Mouse (Mus musculus) layer of hippocampus, adult 9-11 months (tissue): ENCODE measurements at regions not wholly inside any gene's neighbourhood (a gene's known extent, or its start where the extent isn't known, plus 50 kb on each side); places are given as distances from the start of the nearest gene placed in this dataset.

Experiments
- DNase-seq: peaks from one replicate; pipeline ENCODE4 v3.0.0; 2022

- DNase-seq = peak; percentile 89
Measured at GRCm38 (mm10) chr10:66864161-66864862, 231.6 kb upstream of the Jmjd1c start.

DNA sequence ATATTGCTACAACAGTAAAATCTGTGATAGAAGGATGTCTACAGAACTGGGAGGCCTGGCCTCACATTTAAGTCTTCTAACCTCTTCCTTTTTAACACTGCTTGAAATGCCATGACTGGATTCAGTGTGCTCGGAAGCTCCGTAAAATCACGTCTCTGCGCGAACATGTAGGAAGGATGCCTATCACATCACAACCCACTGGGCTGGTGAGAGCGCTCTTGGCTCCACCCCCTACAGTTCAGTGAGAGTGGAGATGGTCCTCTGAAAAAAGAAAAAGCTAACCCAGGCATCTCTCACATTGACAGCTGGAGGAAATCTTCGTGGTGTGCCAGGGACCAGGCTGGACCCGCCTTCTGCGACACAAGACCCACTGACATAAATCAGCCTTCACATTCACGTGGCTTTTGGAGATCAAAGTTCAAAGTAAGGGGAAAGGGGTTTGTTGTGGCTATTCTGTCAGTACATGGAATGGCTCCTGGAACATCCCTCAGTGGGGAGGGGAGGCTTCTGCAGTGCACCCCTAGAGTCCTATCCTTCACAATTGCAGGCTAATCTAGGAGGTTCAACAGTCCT is 230.8 kb upstream of the Jmjd1c start:
- no peak for DNase-seq

DNA sequence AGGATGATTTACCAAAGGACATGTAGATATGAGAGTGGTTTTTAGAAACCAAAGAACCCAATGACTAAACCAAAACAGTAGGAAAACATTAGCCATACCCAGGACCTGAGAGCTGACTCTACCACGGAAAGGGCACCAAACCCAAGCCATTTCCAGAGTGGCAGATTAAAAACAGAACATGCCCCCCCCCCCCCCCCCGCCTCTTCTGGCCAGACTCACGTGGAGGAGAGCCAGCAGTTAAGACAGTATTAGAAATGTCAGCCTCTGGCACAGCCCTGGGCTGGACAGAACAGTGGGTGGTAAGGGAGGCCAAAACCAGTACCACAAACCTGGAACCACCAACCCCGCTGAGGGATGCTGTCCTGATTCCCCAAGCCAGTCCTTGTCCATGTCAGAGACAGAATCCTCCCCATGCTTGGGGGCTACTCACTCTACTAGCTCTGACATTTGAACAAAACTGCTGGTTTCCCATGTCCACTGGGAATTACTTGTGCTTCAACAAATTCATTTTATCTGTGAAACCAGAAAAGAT is 224.7 kb upstream of the Jmjd1c start:
- DNase-seq = no peak

GRCm38 (mm10) chr10:66871673-66872072 is 224.3 kb upstream of the Jmjd1c start:
- no peak for DNase-seq

- DNase-seq = no peak
Measured at GRCm38 (mm10) chr10:66873468-66873867, 222.5 kb upstream of the Jmjd1c start.

GRCm38 (mm10) chr10:66879071-66879470 is 216.9 kb upstream of the Jmjd1c start:
- peak; percentile 54 for DNase-seq

DNA sequence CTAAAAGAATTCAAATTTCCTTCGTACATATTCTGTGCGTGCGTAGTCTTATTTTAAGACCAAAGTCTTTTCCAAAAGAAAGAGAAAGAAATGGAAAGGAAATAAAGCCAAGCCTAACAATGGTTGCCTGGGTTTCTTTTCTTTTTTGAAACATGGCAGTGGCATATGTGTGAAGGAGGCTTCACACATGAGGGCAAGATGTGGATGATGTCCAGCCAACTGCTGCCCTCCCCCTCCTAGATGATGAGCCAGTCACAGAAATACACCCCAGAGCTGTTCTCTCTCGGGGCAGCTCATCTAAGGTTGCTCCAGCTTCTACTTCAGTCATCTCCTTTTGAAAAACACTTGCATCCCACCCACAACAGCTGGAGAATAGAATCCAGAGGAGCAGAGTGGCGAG is 213.1 kb upstream of the Jmjd1c start:
- DNase-seq = no peak

DNA sequence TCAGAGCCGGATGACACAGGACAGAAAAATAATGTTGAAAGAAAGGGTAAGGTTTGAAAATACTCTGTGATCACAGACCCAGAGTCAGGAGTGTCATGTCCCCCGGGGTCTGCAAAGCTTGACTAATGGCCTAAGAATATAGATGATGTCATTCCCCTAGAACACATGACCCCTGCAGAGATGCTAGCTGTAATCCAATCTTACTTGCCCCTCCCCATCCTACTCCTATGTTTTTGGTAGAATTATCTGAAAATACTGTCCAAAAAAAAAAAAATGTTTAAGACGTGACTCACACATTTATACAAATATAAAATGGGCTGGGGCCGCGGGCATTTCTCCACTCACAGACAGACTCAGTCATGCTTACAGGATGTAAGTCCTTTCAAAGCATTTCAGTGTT is 210.3 kb upstream of the Jmjd1c start:
- DNase-seq = no peak

- DNase-seq = no peak
Measured at GRCm38 (mm10) chr10:66889786-66890555, 206.0 kb upstream of the Jmjd1c start.

DNA sequence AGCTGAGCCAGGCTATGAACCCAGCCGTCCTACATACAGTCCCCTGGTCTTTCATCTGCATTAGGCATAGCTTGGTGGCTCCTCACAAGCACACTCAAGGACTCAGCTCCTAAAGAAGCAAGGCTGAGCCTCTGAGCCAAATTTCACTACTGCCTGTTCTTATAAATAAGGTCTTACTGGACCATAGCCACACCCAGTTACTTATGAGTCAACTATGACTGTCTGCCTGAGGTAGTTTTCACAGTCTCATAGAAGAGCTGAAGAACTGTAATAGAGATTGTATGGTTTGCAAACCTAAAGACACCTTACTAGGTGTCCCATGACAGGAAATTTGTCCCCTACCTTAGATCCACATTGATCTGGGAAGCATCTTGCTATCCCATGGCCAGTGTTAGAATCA is 204.1 kb upstream of the Jmjd1c start:
- no peak for DNase-seq

DNA sequence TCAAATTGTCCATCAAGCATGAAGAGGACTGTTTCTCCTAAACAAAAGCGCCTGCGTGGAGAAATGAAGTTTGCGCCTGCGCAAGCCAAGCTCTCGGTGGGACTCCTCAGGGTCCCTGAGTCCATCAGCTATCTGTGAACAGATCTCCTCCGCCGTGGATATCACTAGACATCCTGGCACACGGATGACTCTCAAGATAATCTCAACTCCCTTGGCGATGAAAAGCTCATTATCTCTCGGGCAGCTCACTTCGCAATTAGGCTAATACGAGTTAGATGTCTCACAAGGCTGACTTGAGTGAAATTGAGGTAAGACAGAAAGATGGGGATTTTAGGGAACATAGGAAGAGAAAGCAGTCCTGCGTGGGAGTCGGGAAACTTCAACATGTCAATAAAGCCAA is 202.1 kb upstream of the Jmjd1c start:
- DNase-seq = no peak

DNA sequence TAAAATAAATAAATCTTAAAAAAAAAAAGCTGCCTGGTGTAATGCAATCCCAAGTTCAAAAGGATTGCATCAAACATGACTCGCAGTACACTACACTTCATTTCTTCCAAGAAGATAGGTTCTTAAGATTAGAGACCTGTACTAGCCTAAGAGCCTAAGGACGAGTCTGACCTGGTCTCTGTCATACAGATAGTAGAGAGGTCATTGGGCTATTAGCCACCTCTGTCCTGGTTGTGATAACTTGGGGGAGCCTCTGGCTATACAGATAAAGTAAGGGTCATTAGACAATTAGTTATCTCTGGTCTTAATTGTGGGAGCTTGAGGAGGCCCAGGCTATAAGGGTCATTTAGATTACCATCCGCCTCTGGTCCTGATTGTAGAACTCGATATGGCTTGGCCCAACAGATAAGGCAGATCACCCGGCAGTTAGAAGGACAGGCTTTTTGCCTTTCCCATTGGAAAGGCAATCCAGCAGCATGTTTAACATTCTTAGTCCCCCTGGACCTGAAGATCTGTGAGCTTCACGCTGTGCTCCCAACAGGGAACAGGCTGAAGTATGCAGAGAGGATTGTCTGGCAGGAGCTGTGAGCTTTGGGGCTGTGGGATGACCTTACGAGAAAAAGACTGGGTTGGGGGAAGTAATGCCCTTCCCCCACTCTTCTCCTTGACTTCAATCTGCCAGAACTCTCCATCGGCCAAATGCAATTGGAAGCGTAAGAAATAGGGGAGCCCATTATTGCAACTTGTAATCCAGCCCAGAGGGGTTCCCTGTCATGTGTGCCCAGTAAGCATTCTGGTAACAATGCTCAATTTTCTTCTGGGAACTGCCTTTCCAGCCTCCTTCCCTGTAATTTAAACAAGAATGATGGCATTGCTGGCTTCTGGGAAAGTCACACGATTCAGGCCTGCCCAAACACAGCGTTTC is 199.0 kb upstream of the Jmjd1c start:
- DNase-seq = no peak

DNA sequence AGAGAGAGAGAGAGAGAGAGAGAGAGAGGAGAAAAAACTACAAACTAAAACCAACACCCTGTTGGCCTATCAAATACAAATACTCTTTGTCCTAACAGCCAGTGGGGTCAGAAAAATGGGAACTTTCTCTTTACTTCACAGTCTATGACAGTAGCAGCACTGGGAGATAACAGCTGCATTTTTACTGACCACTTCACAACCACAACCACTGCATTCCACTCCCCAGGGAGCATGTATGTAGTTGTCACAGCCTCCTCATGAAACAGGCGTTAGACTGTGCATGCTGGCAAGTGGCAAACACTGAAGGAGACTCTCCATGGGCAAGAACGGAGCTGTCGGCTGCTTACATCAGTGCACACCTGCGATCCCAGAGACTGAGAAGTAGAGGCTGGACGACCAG is 196.2 kb upstream of the Jmjd1c start:
- no peak for DNase-seq

- no peak for DNase-seq
Measured at GRCm38 (mm10) chr10:66900781-66901180, 195.1 kb upstream of the Jmjd1c start.

DNA sequence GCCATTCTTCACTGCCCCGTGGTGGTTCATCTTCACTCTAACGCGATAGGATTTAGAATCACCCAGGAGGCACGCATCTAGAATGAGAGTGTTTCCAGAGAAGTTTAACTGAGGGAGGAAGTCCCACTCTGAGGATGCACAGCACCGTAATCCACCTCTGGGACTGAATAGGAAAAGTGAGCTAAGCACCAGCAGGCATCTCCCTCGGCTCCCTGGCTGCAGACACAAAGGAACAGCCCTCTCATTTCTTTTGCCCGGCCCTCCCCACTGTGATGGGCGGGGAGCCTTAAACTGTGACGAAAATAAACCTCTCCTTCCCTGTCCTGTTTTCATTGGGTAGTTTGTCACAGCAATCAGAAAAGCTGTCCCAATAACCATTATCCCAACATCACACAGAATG is 194.1 kb upstream of the Jmjd1c start:
- no peak for DNase-seq

DNA sequence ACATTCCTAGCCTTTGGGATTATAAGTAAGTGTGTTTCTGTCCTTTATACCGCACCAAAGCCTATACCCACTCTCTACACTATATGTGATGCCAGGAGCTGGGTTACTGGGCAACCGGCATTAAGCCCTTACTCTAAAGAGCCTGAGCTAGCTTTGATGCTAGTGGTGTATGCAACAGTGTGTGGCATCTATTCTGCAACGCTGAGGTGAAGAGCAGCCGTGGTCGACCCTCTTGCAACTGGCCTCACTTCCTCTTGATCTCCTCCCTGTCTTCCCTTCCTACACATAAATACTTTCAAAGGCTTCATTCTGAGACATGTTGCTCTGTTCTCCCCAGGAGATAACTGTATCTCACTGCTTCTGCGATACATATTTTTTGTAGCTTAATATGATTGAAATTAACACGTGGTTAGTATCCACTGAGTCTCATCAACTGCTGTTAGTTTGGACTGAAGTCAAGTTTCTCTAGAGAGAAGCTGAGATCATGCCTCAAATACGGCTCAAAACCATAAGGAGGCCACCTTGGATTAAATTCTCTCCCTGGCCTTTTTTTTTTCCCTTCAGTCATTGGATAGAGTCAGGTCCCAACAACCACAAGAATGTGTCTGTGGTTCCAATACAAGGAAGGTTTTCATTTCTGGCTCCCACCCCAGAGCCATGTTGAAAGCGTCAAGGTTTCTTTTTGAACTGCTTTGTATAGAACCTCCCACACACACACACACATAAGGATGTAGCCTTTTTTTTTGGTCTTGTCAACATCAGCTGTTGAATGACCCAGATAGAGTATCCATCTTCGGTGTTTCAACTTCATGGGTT is 191.2 kb upstream of the Jmjd1c start:
- DNase-seq = peak; percentile 21

- DNase-seq = no peak
Measured at GRCm38 (mm10) chr10:66907842-66908241, 188.1 kb upstream of the Jmjd1c start.

- no peak for DNase-seq
Measured at GRCm38 (mm10) chr10:66909204-66909889, 186.6 kb upstream of the Jmjd1c start.

GRCm38 (mm10) chr10:66909905-66910681 is 185.8 kb upstream of the Jmjd1c start:
- no peak for DNase-seq

GRCm38 (mm10) chr10:66911261-66911911 is 184.5 kb upstream of the Jmjd1c start:
- peak; percentile 33 for DNase-seq
